Mouse (Mus musculus) ovary, adult 18-20 months (tissue): ENCODE measurements at regions not wholly inside any gene's neighbourhood (a gene's known extent, or its start where the extent isn't known, plus 50 kb on each side); places are given as distances from the start of the nearest gene placed in this dataset.

Source experiments
- DNase-seq: peaks from one replicate; pipeline ENCODE4 v3.0.0; 2022; ENCODE audit warnings: low spot score, mixed read lengths

DNA sequence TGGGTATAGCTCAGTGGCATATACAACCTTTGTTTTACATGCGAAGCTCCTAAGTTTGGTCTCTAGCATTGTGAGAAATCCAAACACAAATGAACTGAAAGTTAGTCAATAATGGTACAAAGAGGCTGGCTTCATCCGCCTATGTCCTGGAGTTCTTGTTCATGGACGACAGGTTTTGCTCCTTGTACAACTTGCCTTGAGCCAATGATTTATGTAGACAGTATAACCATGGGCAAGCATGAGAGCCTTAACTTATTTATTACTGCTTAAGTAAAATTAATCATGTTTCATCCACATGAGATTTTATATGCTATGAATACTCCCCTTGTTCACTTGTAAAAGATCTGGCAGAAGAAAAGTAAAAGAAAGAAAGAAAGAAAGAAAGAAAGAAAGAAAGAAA, 205.7 kb upstream of the Tet2 start:
- no peak for DNase-seq

DNA sequence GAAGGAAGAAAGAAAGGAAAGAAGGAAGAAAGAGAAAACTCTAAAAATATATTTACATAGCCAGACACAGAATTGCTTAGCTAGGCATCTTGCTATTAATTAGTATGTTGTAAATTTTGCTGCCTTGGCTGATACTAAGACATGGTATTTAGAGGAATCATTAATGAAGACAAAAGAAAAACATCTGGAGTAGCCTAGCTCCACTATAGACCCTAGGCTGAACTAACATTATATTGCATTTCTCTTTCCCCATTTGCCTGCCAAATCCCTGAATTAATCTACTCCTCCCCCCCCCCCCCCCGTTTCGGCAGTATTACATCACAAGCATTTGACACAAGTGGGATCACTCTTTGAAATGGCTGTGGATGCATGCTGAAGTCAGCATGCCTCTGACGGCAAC, 206.1 kb upstream of the Tet2 start:
- DNase-seq, result no peak

DNA sequence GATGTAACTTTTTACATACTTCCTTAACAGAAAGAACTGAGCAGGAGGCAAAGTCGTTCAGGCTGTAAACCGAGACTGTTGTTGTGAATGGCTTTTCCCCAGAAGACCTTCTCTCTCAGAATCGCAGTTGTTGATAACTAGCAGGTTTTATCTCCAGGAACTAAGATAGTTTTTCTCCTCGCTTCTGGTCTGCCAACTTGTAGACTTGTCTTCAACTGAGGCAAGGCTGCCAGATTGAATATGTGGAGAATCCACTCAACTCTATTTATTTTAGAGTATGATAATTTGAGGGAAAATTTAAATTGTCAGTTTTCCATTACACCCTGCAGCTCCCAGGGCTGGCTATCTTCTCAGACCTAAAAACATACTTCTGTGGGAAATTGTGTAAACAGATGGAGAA, 206.6 kb upstream of the Tet2 start:
- no peak for DNase-seq

DNA sequence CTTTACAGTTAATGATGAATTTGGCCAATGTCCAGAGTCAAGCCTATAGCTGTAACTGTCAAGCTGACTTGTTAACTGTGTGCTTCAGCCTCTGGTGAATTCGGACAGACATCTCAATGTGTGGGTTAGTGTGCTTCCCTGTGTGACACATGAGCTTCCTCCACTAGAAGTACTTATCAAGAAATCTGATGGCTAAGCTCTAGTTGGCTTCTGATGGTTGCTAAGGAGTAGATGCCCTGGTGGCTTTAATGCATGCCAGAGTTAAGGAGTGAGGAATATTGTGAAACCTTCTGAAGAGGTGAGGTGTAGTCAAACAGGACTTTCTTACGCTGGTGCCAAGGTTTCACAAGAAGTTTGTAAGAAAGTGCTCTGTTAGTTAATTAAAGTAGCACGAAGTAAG, 208.1 kb upstream of the Tet2 start:
- no peak for DNase-seq

DNA sequence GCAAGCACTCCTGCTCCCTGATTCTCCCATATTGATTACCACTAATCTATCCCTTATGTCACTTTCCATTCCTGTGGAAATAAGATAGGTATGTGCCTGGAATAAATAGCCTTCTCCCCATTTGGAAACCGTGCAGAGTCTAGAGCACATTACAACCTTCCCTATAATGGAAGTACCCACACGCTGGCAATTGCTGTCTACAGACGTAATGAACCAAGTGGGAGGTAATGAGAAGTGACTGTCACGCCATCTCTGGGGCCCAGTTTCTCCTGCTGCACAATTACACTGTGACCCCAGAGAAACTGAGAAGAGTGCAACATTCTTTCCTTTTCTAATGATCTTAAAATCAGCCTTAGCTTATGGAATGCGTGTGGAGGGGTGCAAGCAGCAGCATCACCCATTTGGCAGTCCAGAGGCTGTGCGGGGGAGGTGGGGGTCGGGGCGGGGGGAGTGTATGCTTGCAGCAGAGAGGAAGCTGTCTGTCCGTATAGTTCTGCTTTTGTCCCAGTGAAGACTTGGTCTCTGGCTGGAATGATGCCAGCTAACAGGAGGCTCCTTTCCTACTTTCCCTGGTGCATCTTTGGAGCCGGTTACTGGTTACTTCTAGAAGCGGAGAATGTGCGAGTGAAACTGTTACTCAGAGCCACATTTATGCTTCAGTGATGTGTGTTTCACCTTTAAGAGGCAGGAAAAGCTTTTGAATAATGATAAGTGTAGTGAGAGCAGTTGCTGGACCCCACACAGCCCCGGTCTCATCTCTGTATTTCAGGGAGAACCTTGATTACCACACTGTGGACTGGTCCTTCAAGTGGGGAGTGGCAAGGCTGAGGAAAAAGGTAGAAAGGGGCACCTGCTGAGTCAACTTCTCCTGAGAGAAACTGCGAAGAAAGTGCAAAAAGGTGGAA, 209.3 kb upstream of the Tet2 start:
- DNase-seq, result no peak

DNA sequence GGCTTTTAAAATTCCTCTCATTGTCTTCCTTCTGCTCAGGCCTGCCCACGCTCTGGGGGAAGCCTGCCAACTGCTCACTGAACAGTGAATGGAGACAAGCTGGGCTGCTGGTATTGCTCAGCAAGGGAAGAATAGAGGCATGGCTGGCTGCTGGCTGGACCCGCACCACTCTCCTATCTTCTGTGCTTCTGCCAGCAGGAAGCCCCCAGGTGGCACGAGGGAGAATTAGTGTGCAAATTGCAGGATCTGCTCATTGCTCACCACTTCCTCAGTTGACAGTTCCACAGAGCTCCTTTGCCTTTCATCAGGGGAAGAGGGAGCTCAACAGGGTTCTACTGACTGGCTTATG, 209.9 kb upstream of the Tet2 start:
- peak; percentile 43 for DNase-seq

DNA sequence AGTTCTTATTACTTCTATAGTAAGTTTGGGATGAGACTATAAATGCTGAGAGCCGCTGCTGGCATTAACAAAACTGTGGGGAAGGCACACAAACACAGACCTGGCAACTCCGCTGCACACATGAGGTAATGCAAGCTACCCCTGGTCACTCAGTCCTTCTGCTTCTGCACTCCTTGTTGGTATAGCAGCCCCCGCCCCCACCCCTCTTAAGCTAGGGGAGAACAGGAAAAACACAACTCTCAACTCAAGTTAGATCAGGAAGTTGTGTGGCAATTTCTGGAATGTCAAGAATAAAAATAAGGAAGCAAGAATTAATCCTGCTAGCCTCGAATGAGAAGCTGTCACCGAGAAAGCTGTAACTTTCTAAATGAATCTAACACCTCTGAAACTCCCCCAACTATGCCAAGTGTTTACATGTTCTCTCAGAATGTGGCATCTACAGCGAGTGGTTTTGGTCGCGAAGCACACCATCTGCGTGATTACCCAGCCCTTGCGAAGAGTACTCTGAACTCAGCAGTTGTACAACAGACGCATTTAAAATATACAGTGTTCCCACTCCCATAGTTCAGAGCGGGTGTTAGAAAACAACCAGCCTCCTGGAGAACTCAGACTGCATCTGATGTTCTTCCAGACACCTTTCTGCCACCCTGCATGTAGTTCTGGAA, 212.9 kb upstream of the Tet2 start:
- DNase-seq, result no peak

DNA sequence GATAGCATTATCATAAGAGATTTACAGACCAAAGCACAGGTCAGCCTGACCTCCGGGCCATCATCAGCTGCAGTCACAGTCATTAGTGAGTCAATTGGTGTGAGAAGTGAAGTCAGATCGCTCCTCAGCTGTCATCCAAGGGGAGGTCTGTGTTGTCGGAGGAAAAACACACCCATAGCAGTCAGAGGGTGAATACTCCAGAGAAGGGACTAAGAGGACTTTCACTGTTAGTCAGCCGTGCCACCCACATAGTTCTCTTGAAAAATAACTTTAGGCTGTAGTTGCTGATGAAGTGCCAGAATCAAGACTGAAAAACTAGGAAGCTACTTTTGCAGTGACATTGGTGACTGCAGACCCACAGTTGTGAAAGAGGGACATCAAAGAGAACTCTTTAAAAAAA, 213.5 kb upstream of the Tet2 start:
- no peak for DNase-seq

DNA sequence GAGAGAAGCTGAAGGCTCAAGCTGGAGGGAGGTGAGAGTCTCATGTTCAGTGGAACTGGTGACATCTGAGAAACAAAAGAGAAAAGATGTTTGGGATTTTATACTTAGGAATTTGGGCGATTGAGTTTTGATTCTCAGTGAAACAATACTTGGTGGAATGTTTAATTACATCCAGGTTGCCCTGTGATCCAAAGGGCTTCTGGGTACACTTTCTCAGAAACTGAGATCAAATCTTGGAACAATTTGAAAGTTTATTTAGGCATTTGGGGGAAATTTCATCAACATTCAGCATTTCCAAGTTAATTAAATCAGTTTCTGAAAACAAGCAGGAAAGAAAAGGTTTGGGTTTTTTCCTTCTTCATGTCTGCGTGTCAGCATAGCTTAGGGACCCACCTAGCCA, 214.7 kb upstream of the Tet2 start:
- no peak for DNase-seq

DNA sequence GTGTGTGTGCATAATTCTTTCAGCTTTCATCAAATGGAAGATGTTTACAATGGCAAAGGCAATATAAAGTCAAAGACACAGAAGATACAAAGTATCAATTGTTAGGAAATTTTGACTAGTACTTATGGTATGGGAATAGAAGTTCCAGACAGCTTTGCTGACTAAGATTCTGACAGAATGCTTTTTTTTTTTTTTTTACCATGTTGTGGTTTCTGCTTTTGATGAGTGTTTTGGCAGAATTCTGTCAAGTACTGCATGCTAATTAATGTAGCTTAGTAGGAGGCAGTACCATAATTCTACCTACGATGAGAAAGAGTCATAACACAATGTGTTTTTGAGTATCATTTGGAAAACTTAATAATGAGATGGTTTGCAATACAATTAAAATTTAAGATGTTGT, 215.3 kb upstream of the Tet2 start:
- DNase-seq, result no peak

DNA sequence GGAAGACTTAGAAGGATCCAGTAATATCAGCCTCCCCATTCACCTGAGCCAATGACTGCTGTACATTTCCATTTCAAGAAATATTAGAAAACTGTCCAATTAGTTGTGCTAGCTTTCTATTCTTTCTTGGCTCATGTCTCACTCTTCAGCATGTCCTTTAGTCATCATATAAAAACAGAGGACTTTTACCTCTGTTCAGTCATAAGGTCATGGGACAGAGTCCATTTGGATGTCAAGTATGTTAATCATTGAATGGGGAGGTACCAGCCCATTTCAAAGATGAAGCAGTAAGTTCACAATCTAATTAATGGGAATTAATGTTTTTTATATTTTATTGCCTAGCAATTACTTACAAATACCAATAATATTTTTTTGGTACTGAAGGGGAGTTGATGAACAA, 218.8 kb upstream of the Tet2 start:
- DNase-seq, result no peak

DNA sequence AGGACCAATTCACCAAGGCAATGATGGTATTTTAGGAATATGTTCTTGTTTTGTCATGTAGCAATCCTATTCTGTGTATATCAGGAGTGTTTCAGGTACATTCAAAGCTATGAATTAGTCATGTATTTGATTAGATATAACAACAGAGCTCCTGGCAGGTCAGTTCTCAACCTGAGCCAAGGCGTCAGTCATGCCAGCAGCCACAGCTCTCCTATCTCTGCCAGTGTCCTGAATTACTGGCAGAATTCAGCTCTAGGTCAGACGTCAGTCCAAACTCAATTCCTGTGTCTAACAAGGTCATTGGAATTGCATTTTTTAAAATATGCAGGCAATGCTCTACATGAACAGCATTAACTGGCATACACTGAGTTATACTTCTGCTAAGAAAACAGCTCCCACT, 228.6 kb upstream of the Tet2 start:
- DNase-seq, result no peak

DNA sequence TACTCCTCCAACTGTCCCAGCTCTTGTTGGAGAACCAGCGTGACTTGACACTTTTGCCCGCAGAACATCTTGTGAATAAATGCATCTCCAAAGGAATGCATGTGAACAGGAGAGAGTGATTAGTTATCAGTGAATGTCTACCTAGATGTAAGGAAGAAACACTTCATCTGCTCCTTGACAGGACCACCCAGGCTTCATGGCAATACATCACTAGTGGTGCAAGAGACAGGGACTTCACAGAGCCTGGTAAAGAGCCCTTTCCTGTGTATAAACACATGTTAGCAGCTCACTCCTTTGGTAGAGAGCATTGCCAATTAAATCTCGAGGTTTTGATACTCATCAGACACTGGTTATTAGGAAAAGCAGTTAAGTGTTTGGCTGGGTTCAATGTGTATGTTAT, 229.3 kb upstream of the Tet2 start:
- no peak for DNase-seq

DNA sequence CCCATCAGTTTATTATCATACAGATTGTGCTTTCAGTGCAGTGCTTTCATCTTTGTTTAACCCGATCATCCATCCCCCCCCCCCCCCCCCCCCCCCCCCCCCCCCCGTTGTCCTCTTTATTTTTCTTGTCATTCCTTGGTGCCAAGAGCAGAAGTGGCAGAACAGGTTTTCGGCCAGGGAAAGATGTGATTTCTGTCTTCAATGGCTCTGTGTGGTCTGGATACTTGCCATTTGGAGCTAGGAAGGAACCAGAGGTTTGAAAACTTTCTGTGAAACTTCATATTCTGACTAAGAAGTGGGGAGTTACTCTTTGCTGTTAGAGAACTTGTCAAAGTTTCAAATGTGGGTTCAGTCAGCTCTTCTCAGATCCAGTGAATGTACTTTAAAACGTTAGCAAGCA, 231.1 kb upstream of the Tet2 start:
- no peak for DNase-seq

DNA sequence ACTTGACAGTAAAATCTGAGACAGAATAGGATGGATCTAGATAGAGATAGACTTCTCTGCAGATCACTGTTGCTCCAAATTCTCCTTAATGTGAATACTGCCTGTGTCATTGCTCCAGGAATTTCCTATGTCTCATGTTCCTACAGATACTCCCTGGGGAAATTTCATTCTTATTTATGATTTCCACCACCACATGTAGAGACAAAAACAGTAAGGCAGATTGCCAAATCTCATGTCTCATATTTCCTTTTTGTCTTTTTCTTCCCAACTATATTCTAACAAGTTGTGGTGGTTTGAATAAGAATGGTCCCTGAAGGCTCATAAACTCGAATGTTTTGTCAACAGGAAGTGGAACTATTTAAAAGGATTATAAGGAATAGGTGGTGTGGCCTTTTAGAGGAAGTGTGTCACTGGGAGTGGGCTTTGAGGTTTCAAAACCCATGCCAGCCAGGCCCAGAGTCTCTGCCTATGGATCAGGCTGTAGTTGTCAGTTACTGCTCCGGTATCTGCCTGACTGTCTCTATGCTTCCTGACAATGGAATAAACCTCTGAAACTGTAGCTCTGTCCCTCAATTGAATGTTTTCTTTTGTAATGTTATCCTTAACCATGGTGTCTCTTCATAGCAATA, 234.3 kb upstream of the Tet2 start:
- DNase-seq, result no peak

DNA sequence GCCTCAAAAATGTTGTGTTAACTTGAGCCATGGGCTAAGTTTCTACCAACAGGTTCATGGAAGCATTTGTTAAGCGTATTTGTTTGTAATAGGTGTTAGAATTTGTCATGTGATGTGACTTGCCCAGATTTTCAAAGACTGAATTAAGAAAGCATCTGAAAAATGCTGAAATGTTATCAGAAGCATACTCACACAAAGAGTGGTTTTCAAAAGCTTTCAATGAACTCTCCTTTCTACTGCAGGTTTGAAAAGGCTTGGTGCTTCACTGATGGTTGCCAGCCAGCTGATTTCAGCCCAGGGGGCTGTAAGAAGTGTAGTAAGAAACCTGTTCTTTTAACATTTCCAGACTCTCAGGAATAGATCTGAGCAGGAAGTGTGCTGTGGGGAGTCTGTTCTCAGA, 238.1 kb upstream of the Tet2 start:
- no peak for DNase-seq

DNA sequence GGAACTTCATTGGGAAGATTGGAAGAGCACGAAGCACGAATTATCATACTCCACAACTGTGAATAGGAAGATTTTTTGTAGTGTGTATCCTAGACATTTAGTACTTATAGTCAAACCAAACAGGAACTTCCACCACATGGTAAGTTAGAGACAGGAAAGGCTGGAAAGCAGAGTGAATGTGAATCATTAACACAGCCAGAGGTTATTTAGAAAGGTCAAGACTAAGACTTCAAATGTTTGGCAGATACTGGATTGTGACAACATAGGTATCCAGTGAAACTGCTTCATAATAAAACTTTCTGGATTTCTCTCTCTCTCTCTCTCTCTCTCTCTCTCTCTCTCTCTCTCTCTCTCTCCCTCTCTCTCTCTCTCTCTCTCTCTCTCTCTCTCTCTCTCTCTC, 246.4 kb upstream of the Tet2 start:
- DNase-seq, result no peak

DNA sequence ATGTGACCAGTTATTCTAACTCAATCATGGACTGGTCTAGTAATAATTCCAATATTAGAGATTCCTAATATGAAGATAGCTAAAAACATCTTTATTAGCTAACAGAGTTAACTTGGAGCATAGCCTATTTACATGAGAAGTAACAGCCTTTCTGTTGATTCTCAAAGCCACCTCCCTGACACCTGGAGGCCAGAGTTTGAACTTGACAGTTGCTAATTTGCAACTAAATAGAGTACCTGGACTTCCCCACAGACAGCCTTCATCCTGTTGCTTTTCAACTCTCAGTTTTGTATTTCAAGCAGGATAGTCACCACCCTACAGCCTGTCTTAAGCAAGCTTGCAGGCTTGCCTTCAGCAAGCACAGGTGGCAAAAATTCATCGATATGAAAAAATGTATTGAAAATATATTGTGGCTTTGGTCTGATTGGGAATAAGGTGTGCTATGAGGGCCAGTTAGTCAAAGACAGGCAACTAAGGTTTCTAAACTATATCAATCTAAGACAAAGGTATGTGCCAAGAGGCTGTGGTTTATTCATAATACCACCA, 264.1 kb upstream of the Tet2 start:
- no peak for DNase-seq

DNA sequence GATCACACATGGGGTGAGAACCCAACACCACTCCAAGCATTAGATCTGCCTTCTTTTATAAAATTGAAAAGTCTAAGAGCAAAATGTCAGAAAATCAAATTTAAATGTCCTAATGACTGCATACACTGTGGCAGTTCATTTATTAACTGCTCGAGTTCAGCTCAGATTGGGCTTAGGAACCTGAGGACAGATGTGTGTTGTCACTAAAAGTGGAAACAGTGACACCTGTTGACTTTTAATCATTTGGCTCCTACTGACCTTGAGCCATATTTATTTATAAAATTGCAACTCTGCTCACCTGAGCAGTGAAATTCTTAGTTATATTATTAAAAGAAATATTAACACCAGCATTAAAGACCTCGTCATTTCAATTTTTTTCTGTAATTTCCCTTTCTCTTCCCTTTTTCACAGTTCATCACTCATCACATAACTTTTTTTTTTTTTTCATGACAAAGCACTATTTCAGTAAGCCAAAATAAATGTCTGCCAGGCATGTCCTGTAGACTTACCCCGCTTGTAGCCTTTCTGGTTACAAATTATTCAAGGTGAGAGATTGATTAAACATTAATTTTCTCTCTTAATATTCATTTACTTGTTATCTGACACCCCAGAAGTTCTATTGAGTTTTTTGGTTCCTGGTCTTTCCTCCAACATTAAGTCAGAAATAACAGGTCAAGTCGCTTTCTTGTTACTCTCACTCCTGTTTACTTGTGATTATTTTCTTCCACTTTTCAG, 274.2 kb upstream of the Tet2 start:
- DNase-seq, result no peak

DNA sequence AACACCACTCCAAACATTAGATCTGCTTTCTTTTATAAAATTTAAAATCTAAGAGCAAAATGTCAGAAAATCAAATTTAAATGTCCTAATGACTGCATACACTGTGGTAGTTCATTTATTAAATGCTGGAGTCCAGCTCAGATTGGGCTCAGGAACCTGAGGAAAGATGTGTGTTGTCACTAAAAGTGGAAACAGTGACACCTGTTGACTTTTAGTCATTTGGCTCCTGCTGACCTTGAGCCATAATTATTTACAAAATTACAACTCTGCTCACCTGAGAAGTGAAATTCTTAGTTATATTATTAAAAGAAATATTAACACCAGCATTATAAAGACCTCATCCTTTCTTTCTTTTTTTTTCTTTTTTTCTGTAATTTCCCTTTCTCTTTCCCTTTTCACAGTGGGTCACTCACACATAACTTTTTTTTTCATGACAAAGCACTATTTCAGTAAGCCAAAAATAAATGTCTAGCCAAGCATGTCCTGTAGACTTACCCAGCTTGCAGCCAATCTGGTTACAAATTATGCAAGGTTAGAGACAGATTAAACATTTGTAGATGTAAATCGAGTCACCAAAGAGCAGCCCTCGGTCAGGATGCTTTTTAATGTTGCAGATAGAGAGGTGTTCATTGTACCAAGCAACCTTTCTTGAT, 288.9 kb upstream of the Tet2 start:
- no peak for DNase-seq

DNA sequence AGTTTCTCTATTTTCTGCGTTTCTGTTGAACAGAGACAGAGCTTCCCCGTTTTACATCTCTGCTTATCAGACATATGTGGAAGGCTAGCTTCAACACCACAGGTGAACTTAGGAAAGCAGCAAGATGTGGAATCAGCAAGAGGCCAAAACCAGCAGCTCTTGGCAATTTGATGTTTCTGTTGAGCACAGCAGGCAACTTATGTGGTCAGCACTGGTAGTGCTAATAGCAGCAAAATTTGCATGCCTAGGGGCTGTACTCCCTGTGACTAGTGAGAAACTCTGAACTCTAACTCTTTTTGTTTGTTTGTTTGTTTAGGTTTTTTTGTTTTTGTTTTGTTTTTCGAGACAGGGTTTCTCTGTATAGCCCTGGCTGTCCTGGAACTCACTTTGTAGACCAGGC, 289.5 kb upstream of the Tet2 start:
- no peak for DNase-seq

DNA sequence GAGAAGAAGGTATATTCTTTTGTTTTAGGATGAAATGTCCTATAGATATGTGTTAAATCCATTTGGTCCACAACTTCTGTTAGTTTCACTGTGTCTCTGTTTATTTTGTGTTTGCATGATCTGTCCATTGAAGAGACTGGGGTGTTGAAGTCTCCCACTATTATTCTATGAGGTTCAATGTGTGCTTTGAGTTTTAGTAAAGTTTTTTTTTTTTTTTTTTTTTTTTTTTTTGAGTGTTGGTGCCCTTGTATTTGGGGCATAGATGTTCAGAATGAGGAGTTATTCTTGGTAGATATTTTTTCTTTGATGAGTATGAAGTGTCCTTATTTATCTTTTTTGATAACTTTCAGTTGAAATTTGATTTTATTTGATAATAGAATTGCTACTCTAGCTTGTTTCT, 301.4 kb upstream of the Tet2 start:
- no peak for DNase-seq
